8 mouse cellular contexts compared by ENCODE assay signal in the genomic region with DNA sequence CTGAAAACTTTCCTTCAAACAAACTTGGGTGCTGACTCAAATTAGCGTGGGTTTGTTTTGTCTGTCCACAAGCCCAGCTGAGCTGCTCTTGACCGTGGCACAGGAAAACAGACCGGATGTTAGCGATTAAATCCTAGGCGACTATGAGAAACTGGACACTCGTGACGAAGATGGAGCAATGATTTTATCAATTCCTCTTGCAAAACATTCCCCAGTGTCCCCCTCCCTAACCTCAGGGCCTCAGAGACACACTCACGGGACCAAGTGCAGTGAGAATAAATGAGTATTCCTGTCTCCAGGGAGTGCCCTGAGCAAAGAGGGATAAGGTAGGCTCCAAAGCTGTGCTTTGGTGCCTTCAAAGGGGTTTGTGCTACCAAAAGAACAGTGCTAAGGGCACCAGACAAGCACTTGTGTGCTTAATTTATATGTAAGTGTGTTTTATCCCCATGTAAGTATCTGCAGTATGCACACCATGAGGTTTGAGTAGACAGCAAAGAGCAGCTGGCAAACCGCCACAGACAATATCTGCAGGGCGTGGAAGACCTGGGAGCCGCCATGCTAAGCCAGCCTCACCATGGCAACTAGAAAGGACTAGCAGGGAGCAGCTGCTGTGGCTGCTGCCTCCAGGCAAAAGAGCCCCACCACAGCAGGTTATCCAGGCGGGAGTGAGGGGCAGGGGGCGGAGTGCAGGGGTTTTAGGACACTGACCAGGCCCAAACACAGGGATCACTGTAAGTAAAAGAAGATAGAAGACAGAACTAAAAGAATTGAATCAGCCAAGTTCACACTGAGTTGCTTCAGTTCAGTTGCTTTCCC. TPM values are rescaled to one million over a fixed set of nuclear protein-coding genes. Genes with fewer than 3 reads are reported as not detected.
DNase-seq lines count a peak whose midpoint lies in the region; ATAC-seq and TF ChIP-seq lines count a peak whose summit lies in the region.
"Not testable (repeated sequence)": the region's sequence is repeated elsewhere in the genome, so short reads cannot be mapped to it uniquely, and the experiment has no call there.

No protein-coding gene starts in this region.

- not testable (repeated sequence) for H3K4me1 ChIP-seq in forebrain, embryonic 14.5 days (ENCODE audit: control insufficient read depth, insufficient read depth, low read length); kidney, embryonic 15.5 days; lung, embryonic 14.5 days (ENCODE audit: insufficient read depth); midbrain, embryonic 16.5 days (ENCODE audit: control insufficient read depth, insufficient read depth, low read length)

- WGBS in forebrain, embryonic 14.5 days = 15% methylated on average over 5 of the region's 13 CpGs
- 36% methylated on average over 8 of the region's 13 CpGs for WGBS in kidney, embryonic 15.5 days
- 17% methylated on average over 6 of the region's 13 CpGs for WGBS in lung, embryonic 14.5 days
- WGBS in midbrain, embryonic 16.5 days = 15% methylated on average over 6 of the region's 13 CpGs

- TF ChIP-seq CTCF in lung, embryonic 14.5 days (IDR thresholded peaks at IDR 0.05; ENCODE audit: low read depth) = not testable (repeated sequence)

- intact Hi-C loops in heart, postnatal 36 days (cut with DNase I) = not testable (repeated sequence)

- H3K4me2 ChIP-seq in forebrain, embryonic 14.5 days (ENCODE audit: low read length); kidney, embryonic 15.5 days; lung, embryonic 14.5 days; midbrain, embryonic 16.5 days (ENCODE audit: low read length): not testable (repeated sequence)

- H3K9me3 ChIP-seq in forebrain, embryonic 14.5 days (replicated peaks; ENCODE audit: control insufficient read depth, low read length); kidney, embryonic 15.5 days (replicated peaks); lung, embryonic 14.5 days (ENCODE audit: low read depth, low read length); midbrain, embryonic 16.5 days (replicated peaks; ENCODE audit: control insufficient read depth, low read length, poor library complexity, severe bottlenecking): not testable (repeated sequence)

- H3K36me3 ChIP-seq in forebrain, embryonic 14.5 days (ENCODE audit: control insufficient read depth, insufficient read depth, low read length); kidney, embryonic 15.5 days; lung, embryonic 14.5 days (ENCODE audit: insufficient read depth); midbrain, embryonic 16.5 days (ENCODE audit: control insufficient read depth, insufficient read depth, low read length): not testable (repeated sequence)

- peak; percentile 46 for DNase-seq in 3134 (ENCODE audit: extremely low read depth, insufficient read length, low spot score)
- peak; percentile 53 for DNase-seq in forebrain, embryonic 14.5 days (ENCODE audit: low spot score)
- DNase-seq in heart, postnatal 36 days = peak; percentile 22 to 32
- DNase-seq in lung, embryonic 14.5 days = not testable (repeated sequence)
- DNase-seq in right cerebral cortex, postnatal 4 days = peak; percentile 39

- ATAC-seq in common myeloid progenitor, adult 5-6 weeks (replicated peaks; ENCODE audit: low read depth, poor library complexity, severe bottlenecking) = peak; percentile 63
- peak; percentile 94 for ATAC-seq in forebrain, embryonic 14.5 days
- ATAC-seq in kidney, embryonic 15.5 days (replicated peaks; ENCODE audit: low FRiP score) = peak; percentile 38
- peak; percentile 76 for ATAC-seq in lung, embryonic 14.5 days (ENCODE audit: insufficient read depth)
- ATAC-seq in midbrain, embryonic 16.5 days = peak; percentile 85

- not testable (repeated sequence) for H3K27me3 ChIP-seq in forebrain, embryonic 14.5 days (replicated peaks; ENCODE audit: control insufficient read depth, insufficient read depth, low read length); kidney, embryonic 15.5 days; lung, embryonic 14.5 days (ENCODE audit: insufficient read depth, low read length); midbrain, embryonic 16.5 days (ENCODE audit: control insufficient read depth, insufficient read depth, low read depth, low read length)

- peak overlapping the region; percentile 86 for H3K27ac ChIP-seq in forebrain, embryonic 14.5 days (ENCODE audit: low read depth, low read length)
- H3K27ac ChIP-seq in kidney, embryonic 15.5 days = 0 out of 2 replicates have a peak overlapping the region, but pooled peaks have one; percentile 37
- H3K27ac ChIP-seq in lung, embryonic 14.5 days (ENCODE audit: low read depth) = not testable (repeated sequence)
- H3K27ac ChIP-seq in midbrain, embryonic 16.5 days (ENCODE audit: low read length) = peak overlapping the region; percentile 78

- not testable (repeated sequence) for H3K9ac ChIP-seq in forebrain, embryonic 14.5 days (ENCODE audit: low read length); kidney, embryonic 15.5 days; lung, embryonic 14.5 days; midbrain, embryonic 16.5 days (ENCODE audit: low read depth, low read length)

- H3K4me3 ChIP-seq in forebrain, embryonic 14.5 days (ENCODE audit: low read depth, low read length); kidney, embryonic 15.5 days (replicated peaks); lung, embryonic 14.5 days (ENCODE audit: low read depth, low read length); midbrain, embryonic 16.5 days (ENCODE audit: low read depth, low read length): not testable (repeated sequence)

RNA-seq across cellular contexts. Expression of a gene that starts 30.4 kb away (rescaled TPM):
- total RNA-seq in common myeloid progenitor, adult 5-6 weeks (2017) = 95.3 and 115 TPM in 2 replicates
- 1,124 and 1,383 TPM in 2 replicates for polyA plus RNA-seq in forebrain, embryonic 14.5 days (2014; fragmentation: Nextera tagmentation; extraction: Ambion mirVana)
- total RNA-seq in heart, postnatal 36 days (2021) = 10 to 100 TPM; 50.9 to 53.1 TPM
- polyA plus RNA-seq in kidney, embryonic 15.5 days (2015; fragmentation: Nextera tagmentation; extraction: Ambion mirVana) = 445 and 456 TPM in 2 replicates
- polyA plus RNA-seq in lung, embryonic 14.5 days (2014; fragmentation: Nextera tagmentation; extraction: Ambion mirVana) = 579 and 584 TPM in 2 replicates
- 1,051 and 1,054 TPM in 2 replicates for polyA plus RNA-seq in midbrain, embryonic 16.5 days (2015; fragmentation: Nextera tagmentation; extraction: Ambion mirVana)

Comparison
In these comparisons a context has a peak if more than half of its experiments do, and no peak if none do; other contexts are left out.
1. ATAC-seq: peak in every context shown above with its lines; median percentile 94 in forebrain, embryonic 14.5 days; 85 in midbrain, embryonic 16.5 days; 76 in lung, embryonic 14.5 days; 63 in common myeloid progenitor, adult 5-6 weeks; 38 in kidney, embryonic 15.5 days.